Mouse (Mus musculus): ENCODE data around the gene Flvcr2. TPM values are rescaled to one million over a fixed set of nuclear protein-coding genes. Genes with fewer than 3 reads are reported as not detected.
A peak's percentile ranks its signal among the peaks of the same experiment; 100 is the strongest.

Gene Flvcr2
- polyA plus RNA-seq, 1 experiment from 2014 or later = 3.8 TPM

DNA sequence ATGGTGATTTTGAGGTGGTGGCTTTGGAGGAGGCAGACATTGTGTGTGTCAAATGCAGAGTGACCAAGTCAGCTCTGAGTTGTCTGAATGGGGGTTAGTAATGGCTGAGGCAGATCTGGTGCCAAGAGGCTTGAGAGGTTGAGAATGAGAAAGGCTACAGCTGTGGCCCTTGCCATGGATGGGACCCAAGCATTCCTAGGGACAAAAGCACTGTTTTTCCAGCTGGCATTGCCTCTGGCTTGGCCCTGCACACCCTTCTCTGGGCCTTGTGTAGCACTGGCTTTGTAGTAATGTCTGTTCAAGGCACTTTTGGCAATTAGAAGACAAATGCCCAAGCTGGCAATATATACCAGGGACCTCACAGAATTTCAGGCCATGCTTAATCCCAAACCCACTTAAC lies 64.6 kb downstream of the Flvcr2 start:
- Histone ChIP-seq H3K4me3 (no peak overlapping the region), H3K9me3 (no peaks in the 10 kb centered on the region), H3K9ac (no peak overlapping the region), H3K4me2 (no peak overlapping the region), H3K36me3 (peaks cover 50% of the 10 kb centered on the region), H3K27ac (no peak overlapping the region), H3K27me3 (no peaks in the 10 kb centered on the region), H3K4me1 (no peaks in the 10 kb centered on the region)
- ATAC-seq (ENCODE audit: insufficient number of reproducible peaks, low FRiP score, low TSS enrichment, low read depth) = no peak

DNA sequence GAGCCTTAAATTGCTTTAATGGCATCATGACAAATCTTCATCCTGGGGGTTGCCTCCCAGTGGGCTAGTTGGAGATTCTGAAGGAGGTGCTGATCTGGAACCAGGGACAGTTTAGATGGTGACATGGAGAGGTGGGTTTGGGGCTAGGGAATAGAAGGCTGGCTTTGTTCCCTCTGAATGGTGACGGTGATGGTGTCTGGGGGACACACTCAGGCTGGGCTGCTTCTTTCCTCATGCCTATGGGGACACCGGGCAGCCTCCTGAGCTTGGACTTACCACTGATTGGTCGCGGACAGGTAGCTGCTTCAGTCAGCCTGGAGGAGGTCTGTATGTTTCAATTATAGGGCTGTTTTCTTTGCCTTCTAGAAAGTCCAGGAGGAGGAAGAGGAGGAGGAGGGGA lies 65.3 kb downstream of the Flvcr2 start:
- 94% methylated on average over 4 of the region's 4 CpGs for WGBS
- Histone ChIP-seq H3K4me2 (no peak overlapping the region), H3K4me3 (no peak overlapping the region), H3K9ac (no peak overlapping the region), H3K4me1 (no peaks in the 10 kb centered on the region), H3K36me3 (peaks cover 56% of the 10 kb centered on the region), H3K27me3 (no peaks in the 10 kb centered on the region), H3K9me3 (no peaks in the 10 kb centered on the region), H3K27ac (no peak overlapping the region)
- no peak for ATAC-seq (ENCODE audit: insufficient number of reproducible peaks, low FRiP score, low TSS enrichment, low read depth)

DNA sequence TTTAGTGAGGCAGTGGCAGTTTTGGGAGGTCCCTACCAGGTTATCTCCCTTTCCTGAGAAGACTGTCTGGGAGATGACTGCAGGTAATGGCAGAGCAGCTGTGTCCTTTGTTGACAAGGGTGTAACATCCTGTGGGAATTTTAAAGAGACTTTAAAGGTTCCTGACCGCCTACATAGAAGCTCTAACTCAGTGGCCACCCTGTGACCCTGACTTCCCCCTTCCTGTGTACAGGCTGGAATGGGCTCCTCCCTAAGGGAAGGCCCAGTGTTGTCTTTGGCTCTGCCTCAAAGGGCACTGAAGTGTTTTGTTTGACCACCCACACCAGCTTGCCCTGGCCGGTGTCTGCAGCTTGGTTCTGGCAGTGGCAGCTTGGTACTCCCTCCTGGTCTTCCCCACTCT lies 67.3 kb downstream of the Flvcr2 start:
- ATAC-seq (ENCODE audit: insufficient number of reproducible peaks, low FRiP score, low TSS enrichment, low read depth) = no peak
- no peak overlapping the region for H3K4me2 ChIP-seq
- no peak overlapping the region for H3K9ac ChIP-seq
- H3K9me3 ChIP-seq = no peaks in the 10 kb centered on the region
- peaks cover 70% of the 10 kb centered on the region for H3K36me3 ChIP-seq
- no peaks in the 10 kb centered on the region for H3K4me1 ChIP-seq
- 67% methylated on average over 2 of the region's 2 CpGs for WGBS
- H3K27ac ChIP-seq = no peak overlapping the region
- H3K27me3 ChIP-seq = no peaks in the 10 kb centered on the region
- no peak overlapping the region for H3K4me3 ChIP-seq

DNA sequence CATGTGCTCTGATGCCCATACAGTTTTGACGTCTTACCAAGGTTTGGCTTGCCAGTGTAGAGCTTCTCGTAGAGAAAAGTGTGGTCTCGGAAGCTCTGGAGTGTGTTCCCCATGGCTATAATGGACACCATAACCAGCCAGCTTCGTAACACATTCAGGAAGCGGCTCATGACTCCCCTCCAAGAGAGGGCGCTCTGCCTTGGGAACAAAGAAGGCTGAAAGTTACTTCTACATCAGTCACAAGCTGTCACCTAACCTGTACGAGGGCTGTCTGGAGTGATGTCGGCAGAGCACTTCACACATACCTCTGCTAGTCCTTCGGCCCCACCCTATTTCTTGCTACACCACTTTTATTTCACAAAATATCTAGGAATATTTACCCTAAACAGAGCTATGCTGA lies 75.7 kb downstream of the Flvcr2 start:
- peaks cover 45% of the 10 kb centered on the region for H3K36me3 ChIP-seq
- 77% methylated on average over 9 of the region's 9 CpGs for WGBS

DNA sequence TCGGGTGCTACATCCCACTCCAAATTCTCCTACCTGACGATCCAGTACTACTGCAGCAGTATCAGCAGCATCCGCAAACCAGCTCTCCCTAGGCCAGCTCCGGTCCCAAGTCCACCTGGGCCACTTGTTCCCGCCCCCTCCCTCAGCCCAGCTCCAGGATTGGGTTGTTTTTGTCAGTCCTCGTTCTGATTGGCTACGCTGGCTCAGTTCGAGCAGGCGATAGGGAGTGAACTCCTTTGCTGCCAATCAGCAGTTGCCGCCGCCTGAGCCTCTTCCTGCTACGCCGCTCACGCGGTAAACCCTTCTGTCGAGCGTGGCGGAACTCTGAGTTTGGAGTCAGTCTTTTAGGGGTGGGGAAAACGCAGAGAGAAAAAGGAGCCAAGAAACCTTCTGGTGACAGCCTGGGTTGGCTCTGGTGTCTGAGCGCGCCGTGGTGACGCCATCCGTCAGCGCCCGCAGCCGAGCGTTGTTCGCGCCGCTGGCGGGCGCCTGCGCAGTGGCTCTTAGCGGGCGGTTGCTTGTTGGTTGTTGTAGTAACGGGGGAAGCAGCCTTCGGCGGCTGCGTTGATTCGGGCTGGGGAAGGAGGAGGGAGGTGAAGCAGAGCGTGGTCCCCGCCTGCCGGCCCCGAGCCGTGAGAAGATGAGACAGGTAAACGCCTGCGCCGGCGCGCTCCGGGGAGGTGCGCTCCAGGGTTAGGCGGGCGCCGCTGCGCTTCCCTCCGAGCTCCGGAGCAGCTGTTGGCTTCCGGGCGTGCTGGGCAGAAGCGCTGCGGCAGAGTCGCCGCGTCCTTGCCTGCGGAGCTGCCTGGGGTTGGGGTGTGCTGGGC lies 78.3 kb downstream of the Flvcr2 start, which contains the start of the genes Erg28 and Ttll5:
Gene Erg28, minus strand, starts transcription at position 113 of the 827 bp plus-strand sequence.
Gene Ttll5, plus strand, starts transcription at position 222 of the 827 bp plus-strand sequence.
- peak within 1 kb of the TSS; percentile 69 for H3K4me2 ChIP-seq
- ATAC-seq (ENCODE audit: insufficient number of reproducible peaks, low FRiP score, low TSS enrichment, low read depth) = peak; percentile 95
- peak within 1 kb of the TSS; percentile 93 for H3K4me3 ChIP-seq
- H3K9me3 ChIP-seq = no peaks in the 10 kb centered on the region
- WGBS = under 1% methylated on average over 67 of the region's 67 CpGs
- peaks cover 11% of the 10 kb centered on the region for H3K4me1 ChIP-seq
- peak within 1 kb of the TSS; percentile 68 for H3K9ac ChIP-seq
- H3K27me3 ChIP-seq = no peaks in the 10 kb centered on the region
- peak within 1 kb of the TSS; percentile 97 for H3K27ac ChIP-seq
- H3K36me3 ChIP-seq = peaks cover 35% of the 10 kb centered on the region

More for the DNA sequence above, 75.7 kb downstream of the Flvcr2 start:
- Histone ChIP-seq H3K9me3 (no peaks in the 10 kb centered on the region), H3K27me3 (no peaks in the 10 kb centered on the region), H3K4me1 (peaks cover 11% of the 10 kb centered on the region), H3K27ac (no peak overlapping the region), H3K9ac (no peak overlapping the region), H3K4me2 (no peak overlapping the region), H3K4me3 (no peak overlapping the region)
- no peak for ATAC-seq (ENCODE audit: insufficient number of reproducible peaks, low FRiP score, low TSS enrichment, low read depth)

DNA sequence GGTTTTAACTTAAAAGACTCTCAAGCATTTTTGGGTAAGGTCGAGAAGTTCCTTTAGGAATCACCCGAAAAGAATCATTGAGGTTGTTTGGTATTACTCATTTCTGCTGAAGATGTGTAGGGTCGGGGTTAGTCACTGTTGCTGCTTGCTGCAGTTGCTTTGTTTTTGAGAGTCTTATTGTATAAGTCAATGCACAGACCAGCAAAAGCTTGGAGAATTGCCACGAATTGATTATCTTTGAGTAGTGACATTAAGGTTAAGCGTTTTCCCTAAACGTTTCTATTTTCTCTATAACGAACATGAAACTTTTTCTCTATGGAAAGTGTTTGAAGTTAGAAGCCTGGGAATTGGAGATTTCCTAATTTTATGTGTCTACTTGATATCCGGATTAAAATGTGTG lies 79.0 kb downstream of the Flvcr2 start:
- H3K27me3 ChIP-seq = no peaks in the 10 kb centered on the region
- WGBS = 11% methylated on average over 8 of the region's 8 CpGs

DNA sequence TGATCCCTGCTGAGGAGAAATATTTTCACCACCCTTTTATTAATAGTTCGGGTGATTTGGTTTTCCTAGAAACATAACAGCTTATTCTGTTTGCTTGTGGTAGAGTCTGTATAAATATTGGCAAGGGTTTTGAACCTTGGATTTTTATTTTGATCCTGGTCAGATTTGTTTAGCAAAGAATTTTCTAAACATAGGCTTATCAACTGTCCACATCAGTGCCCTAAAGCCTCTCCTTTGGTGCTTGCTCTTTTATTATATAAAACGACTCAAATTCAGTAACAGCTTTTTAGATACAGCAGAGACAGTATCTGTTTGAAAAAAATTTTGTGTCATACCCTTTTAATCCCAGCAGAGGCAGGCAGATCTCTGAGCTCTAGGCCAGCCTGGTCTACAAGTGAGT lies 79.5 kb downstream of the Flvcr2 start:
- H3K4me1 ChIP-seq = peaks cover 11% of the 10 kb centered on the region
- no peak for ATAC-seq (ENCODE audit: insufficient number of reproducible peaks, low FRiP score, low TSS enrichment, low read depth)
- H3K4me3 ChIP-seq = peak overlapping the region; percentile 93; the same call in 1 of the 2 replicates
- H3K36me3 ChIP-seq = peaks cover 33% of the 10 kb centered on the region
- H3K9ac ChIP-seq = no peak overlapping the region
- H3K9me3 ChIP-seq = no peaks in the 10 kb centered on the region
- no peak overlapping the region for H3K27ac ChIP-seq
- 62% methylated on average over 2 of the region's 2 CpGs for WGBS
- no peaks in the 10 kb centered on the region for H3K27me3 ChIP-seq
- peak overlapping the region; percentile 69; the same call in 1 of the 2 replicates for H3K4me2 ChIP-seq

More for the DNA sequence above, 79.0 kb downstream of the Flvcr2 start:
- Histone ChIP-seq H3K4me2 (peak overlapping the region; percentile 69), H3K27ac (peak overlapping the region; percentile 97), H3K4me1 (peaks cover 11% of the 10 kb centered on the region), H3K36me3 (peaks cover 33% of the 10 kb centered on the region), H3K9me3 (no peaks in the 10 kb centered on the region), H3K4me3 (peak overlapping the region; percentile 93), H3K9ac (peak overlapping the region; percentile 68)
- ATAC-seq (ENCODE audit: insufficient number of reproducible peaks, low FRiP score, low TSS enrichment, low read depth) = no peak

DNA sequence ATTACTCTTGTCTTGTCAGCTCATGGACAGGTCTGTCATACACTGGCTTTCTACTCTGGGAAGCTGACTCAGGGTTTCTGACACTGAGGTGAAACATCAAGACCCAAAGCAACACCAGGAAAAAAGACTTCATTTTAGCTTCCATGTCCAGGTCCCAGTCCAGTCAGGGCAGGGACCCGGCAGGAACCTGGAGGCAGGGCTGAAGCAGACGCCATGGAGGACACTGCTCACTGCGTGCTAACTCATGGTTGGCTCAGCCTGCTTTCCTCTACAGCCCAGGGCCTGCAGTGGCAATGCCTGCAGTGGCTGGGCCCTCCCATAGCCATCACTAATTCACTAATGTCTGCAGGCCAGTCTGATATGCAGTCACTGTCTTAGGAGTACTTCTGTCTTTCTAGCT lies 82.5 kb downstream of the Flvcr2 start:
- no peak overlapping the region for H3K27ac ChIP-seq
- no peaks in the 10 kb centered on the region for H3K9me3 ChIP-seq
- H3K4me3 ChIP-seq = no peak overlapping the region
- no peak overlapping the region for H3K4me2 ChIP-seq
- no peak for ATAC-seq (ENCODE audit: insufficient number of reproducible peaks, low FRiP score, low TSS enrichment, low read depth)
- 90% methylated on average over 3 of the region's 3 CpGs for WGBS
- no peak overlapping the region for H3K9ac ChIP-seq
- no peaks in the 10 kb centered on the region for H3K27me3 ChIP-seq
- peaks cover 2% of the 10 kb centered on the region for H3K4me1 ChIP-seq
- H3K36me3 ChIP-seq = peaks cover 26% of the 10 kb centered on the region

DNA sequence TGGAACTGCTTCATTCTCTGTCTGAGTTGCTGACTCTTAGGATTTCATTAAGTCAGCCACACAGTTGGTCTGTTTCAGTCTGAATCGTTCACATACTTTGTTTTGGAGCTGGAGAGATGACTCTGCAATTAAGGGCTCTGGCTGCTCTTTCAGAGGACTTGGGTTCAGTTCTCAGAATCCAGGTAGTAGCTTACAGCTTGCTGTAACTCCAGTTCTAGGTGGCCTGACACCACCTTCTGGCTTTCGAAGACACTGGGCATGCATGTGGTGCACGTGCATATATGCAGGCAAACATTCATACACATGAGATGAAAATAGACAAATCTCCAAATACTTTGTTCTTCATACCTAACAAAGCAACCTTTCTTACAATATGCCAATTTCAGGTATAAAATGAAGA lies 83.5 kb downstream of the Flvcr2 start:
- Histone ChIP-seq H3K4me1 (no peaks in the 10 kb centered on the region), H3K9ac (no peak overlapping the region), H3K4me3 (no peak overlapping the region), H3K27me3 (no peaks in the 10 kb centered on the region), H3K36me3 (peaks cover 33% of the 10 kb centered on the region), H3K27ac (no peak overlapping the region), H3K9me3 (no peaks in the 10 kb centered on the region), H3K4me2 (no peak overlapping the region)
- no peak for ATAC-seq (ENCODE audit: insufficient number of reproducible peaks, low FRiP score, low TSS enrichment, low read depth)
- WGBS = 84% methylated on average over 3 of the region's 3 CpGs

DNA sequence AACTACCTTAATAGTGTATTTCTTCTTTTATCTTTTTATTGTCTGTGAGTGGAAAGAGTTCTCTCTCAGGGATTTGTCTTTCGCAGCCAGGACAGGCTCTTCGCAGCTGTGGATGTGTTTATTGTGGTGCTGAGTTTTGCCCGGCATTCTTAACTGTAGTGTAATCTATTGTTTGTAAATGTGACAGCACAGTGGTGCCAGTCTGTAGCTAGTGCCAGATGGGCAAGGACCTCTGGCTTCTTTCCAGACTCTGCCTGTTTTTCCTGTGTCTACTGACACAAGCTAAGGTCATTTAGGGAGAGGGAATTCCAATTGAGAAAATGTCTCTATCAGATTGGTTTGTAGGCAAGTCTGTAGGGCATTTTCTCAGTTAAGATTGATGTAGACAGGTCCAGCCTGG lies 84.4 kb downstream of the Flvcr2 start:
- H3K9ac ChIP-seq = no peak overlapping the region
- no peaks in the 10 kb centered on the region for H3K27me3 ChIP-seq
- no peak overlapping the region for H3K27ac ChIP-seq
- H3K4me2 ChIP-seq = no peak overlapping the region
- H3K4me1 ChIP-seq = no peaks in the 10 kb centered on the region
- no peaks in the 10 kb centered on the region for H3K9me3 ChIP-seq
- ATAC-seq (ENCODE audit: insufficient number of reproducible peaks, low FRiP score, low TSS enrichment, low read depth) = no peak
- WGBS = 86% methylated on average over 3 of the region's 3 CpGs
- H3K4me3 ChIP-seq = no peak overlapping the region
- H3K36me3 ChIP-seq = peaks cover 34% of the 10 kb centered on the region

DNA sequence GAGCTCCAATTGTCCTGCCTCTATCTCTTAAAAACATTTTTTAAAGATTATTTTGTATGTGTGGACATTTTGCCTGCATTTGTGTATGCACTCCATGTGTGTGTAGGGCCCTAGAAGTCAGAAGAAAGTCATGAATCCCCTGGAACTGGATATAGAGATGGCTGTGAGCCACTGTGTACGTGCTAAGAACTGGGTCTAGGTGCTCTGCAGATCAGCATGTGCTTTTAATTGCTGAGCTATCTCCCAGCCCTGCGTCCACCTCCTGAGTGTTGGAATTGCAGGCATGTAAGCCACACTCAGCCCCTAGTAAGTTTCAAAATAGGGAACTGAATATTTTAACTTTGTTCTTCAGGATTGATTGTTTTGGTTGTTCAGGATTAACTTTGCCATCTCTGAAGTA lies 88.2 kb downstream of the Flvcr2 start:
- no peak overlapping the region for H3K4me3 ChIP-seq
- H3K4me2 ChIP-seq = no peak overlapping the region
- no peak for ATAC-seq (ENCODE audit: insufficient number of reproducible peaks, low FRiP score, low TSS enrichment, low read depth)
- H3K27me3 ChIP-seq = no peaks in the 10 kb centered on the region
- H3K9me3 ChIP-seq = no peaks in the 10 kb centered on the region
- H3K4me1 ChIP-seq = no peaks in the 10 kb centered on the region
- H3K9ac ChIP-seq = no peak overlapping the region
- WGBS = 76% methylated on average over 2 of the region's 2 CpGs
- no peak overlapping the region for H3K27ac ChIP-seq
- H3K36me3 ChIP-seq = peaks cover 20% of the 10 kb centered on the region; the same call in 1 of the 2 replicates

DNA sequence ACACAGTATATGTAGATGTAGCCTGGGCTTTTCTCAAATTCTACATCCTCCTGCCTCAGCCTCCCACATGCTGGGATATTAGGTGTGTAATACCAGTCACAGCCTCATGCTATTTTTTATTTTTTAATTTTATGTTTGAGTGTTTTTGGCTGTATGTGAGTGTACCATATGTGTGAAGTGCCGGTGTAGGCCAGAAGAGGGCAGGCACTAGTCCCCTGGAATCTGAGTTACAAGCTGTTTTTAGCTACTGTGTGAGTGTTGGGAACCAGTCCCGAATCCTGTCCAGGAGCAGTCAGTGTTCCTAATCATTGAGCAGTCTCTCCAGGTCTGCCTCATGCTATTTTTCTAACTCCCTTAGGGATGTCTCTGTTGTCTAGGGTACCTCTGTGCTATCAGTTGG lies 91.4 kb downstream of the Flvcr2 start:
- no peaks in the 10 kb centered on the region for H3K9me3 ChIP-seq
- no peaks in the 10 kb centered on the region for H3K27me3 ChIP-seq
- no peaks in the 10 kb centered on the region for H3K4me1 ChIP-seq
- no peak overlapping the region for H3K27ac ChIP-seq
- no peak overlapping the region for H3K4me2 ChIP-seq
- H3K36me3 ChIP-seq = peaks cover 14% of the 10 kb centered on the region; the same call in 1 of the 2 replicates
- whole genome bisulfite sequencing = 80% methylated on average over 2 of the region's 2 CpGs
- H3K4me3 ChIP-seq = no peak overlapping the region
- H3K9ac ChIP-seq = no peak overlapping the region
- ATAC-seq (ENCODE audit: insufficient number of reproducible peaks, low FRiP score, low TSS enrichment, low read depth) = no peak

Measured in limb, embryonic 15.5 days (tissue).